Mouse (Mus musculus): ENCODE measurements around the gene Lrp5. TPM values are rescaled to one million over a fixed set of nuclear protein-coding genes. Genes with fewer than 3 reads are reported as not detected.

The Lrp5 gene
- polyA plus RNA-seq, 1 experiment: 40.2 TPM

DNA sequence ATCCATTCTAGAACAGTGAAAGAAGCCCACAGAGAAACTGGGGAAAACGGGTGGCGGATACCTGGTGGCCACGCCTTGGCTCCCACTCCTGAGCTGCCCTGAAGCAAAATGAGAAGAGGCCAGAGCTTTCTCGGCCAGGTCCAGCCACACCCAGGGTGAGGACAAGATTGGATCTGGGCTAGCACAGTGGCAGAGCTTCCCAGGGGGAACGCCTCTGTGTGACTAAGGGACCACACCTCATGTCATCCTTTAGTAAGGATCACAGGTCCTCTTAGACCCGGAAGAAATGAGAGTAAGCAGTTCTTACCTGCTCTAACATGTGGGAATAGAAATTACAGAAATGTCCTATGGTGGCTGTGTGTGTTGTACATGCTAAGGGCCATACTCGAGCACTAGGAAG lies 61.3 kb downstream of the Lrp5 start:
- no peak for TF ChIP-seq POLR2A (IDR thresholded peaks at IDR 0.05; ENCODE audit: insufficient read depth, low read length)
- TF ChIP-seq EP300 (IDR thresholded peaks at IDR 0.05; ENCODE audit: insufficient read depth, low read depth, low read length): no peak
- TF ChIP-seq CTCF (IDR thresholded peaks at IDR 0.05; ENCODE audit: low read depth, low read length): no peak
- no peaks in the 10 kb centered on the region for H3K4me1 ChIP-seq (ENCODE audit: control insufficient read depth, insufficient read depth, low read length)
- H3K36me3 ChIP-seq (ENCODE audit: control insufficient read depth, insufficient read depth, low read length, poor library complexity, severe bottlenecking): no peaks in the 10 kb centered on the region
- no peaks in the 10 kb centered on the region for H3K9me3 ChIP-seq (replicated peaks; ENCODE audit: control insufficient read depth, insufficient read depth, low read length, poor library complexity, severe bottlenecking)
- H3K27ac ChIP-seq (ENCODE audit: insufficient read depth, low read length): no peak overlapping the region
- H3K9ac ChIP-seq (ENCODE audit: low read depth, poor library complexity, severe bottlenecking): no peak overlapping the region
- no peak overlapping the region for H3K4me3 ChIP-seq (ENCODE audit: low read depth, low read length)
- H3K27me3 ChIP-seq (ENCODE audit: control insufficient read depth, insufficient read depth, low read length, poor library complexity, severe bottlenecking): no peaks in the 10 kb centered on the region

DNA sequence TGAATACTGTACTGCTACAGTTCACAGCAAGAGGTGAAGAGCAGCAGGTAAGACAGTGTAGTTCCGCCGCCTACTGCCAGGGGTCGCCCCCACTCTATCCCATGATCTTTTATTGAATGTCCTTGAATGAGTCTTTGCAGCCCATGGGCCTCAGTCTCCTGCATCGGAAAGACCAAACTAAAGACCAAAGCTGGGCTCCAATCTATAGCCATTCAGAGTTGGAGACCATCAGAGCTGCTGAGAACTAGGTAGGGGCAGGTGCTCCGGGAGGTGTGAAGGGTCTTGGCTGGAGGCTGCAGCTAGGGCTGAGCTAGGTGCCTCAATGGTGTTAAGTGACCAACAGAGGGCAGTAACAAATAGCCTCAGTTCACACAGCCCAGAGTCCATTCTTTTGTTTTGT lies 62.5 kb downstream of the Lrp5 start:
- no peak for TF ChIP-seq POLR2A (IDR thresholded peaks at IDR 0.05; ENCODE audit: insufficient read depth, low read length)
- TF ChIP-seq CTCF (IDR thresholded peaks at IDR 0.05; ENCODE audit: low read depth, low read length): peak; percentile 69
- H3K27ac ChIP-seq (ENCODE audit: insufficient read depth, low read length): no peak overlapping the region
- no peaks in the 10 kb centered on the region for H3K27me3 ChIP-seq (ENCODE audit: control insufficient read depth, insufficient read depth, low read length, poor library complexity, severe bottlenecking)
- H3K4me3 ChIP-seq (ENCODE audit: low read depth, low read length): no peak overlapping the region
- H3K9ac ChIP-seq (ENCODE audit: low read depth, poor library complexity, severe bottlenecking): no peak overlapping the region
- H3K9me3 ChIP-seq (replicated peaks; ENCODE audit: control insufficient read depth, insufficient read depth, low read length, poor library complexity, severe bottlenecking): no peaks in the 10 kb centered on the region
- no peaks in the 10 kb centered on the region for H3K4me1 ChIP-seq (ENCODE audit: control insufficient read depth, insufficient read depth, low read length)
- H3K36me3 ChIP-seq (ENCODE audit: control insufficient read depth, insufficient read depth, low read length, poor library complexity, severe bottlenecking): 0 out of 2 replicates have a peak, but pooled peaks cover 3% of the 10 kb centered on the region

DNA sequence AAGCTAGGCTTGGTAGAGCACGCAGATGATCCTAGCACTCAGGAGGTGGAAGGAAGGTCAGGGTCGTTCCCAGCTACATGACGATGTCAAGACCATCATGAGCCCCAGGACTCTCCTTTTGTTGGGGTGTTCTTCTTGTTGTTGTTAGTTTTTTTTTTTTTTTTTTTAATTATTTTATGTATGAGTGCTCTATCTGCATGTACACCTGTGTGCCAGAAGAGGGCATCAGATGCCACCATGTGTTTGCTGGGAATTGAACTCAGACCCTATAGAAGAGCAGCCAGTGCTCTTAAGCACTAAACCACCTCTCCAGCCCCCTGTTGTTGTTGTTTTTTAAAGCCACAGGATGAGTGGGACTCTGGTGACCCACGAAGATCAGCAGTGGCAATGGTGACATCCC lies 63.1 kb downstream of the Lrp5 start:
- 0 out of 2 replicates have a peak, but pooled peaks cover 3% of the 10 kb centered on the region for H3K36me3 ChIP-seq (ENCODE audit: control insufficient read depth, insufficient read depth, low read length, poor library complexity, severe bottlenecking)
- H3K4me3 ChIP-seq (ENCODE audit: low read depth, low read length): no peak overlapping the region
- no peak overlapping the region for H3K27ac ChIP-seq (ENCODE audit: insufficient read depth, low read length)
- H3K27me3 ChIP-seq (ENCODE audit: control insufficient read depth, insufficient read depth, low read length, poor library complexity, severe bottlenecking): no peaks in the 10 kb centered on the region
- H3K9me3 ChIP-seq (replicated peaks; ENCODE audit: control insufficient read depth, insufficient read depth, low read length, poor library complexity, severe bottlenecking): no peaks in the 10 kb centered on the region
- no peak overlapping the region for H3K9ac ChIP-seq (ENCODE audit: low read depth, poor library complexity, severe bottlenecking)
- no peaks in the 10 kb centered on the region for H3K4me1 ChIP-seq (ENCODE audit: control insufficient read depth, insufficient read depth, low read length)
- TF ChIP-seq CTCF (IDR thresholded peaks at IDR 0.05; ENCODE audit: low read depth, low read length): no peak
- TF ChIP-seq POLR2A (IDR thresholded peaks at IDR 0.05; ENCODE audit: insufficient read depth, low read length): no peak
- TF ChIP-seq EP300 (IDR thresholded peaks at IDR 0.05; ENCODE audit: insufficient read depth, low read depth, low read length): no peak

DNA sequence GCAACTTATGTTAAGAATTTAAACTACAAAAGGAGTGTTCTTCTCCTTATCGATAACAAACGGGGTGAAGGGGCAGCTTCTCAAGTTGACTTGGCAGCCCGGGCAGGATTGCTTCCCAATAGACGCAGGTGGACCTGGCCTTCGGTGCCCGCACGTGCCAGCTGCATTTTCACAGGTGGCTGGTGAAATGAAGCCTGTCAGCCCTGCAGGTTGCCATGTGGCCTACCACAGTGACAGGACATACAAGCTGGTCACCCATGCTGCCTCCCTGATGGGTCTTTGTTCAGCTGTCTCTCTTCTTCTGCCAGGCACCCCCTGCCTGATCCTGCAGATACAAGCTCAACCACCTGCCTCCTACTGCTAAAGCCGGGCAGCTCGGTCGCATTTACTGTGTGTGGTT lies 65.5 kb downstream of the Lrp5 start:
- H3K36me3 ChIP-seq (ENCODE audit: control insufficient read depth, insufficient read depth, low read length, poor library complexity, severe bottlenecking): 0 out of 2 replicates have a peak, but pooled peaks cover 3% of the 10 kb centered on the region

DNA sequence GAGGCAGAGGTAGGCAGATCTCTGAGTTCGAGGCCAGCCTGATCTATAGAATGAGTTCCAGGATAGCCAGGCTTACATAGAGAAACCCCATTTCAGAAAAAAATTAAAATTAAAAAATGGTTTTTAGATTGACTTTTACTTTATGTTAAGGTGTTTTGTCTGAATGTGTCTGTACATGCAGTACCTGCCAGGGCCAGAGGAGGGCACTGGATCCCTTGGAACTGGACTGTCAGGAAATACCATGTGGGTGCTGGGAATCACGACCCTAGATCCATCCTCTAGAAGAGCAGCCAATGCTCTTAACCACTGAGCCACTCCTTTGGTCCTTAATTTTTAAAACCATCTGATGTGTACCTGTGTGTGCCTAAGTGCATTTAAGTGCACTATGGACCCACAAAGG lies 67.0 kb downstream of the Lrp5 start:
- H3K27ac ChIP-seq (ENCODE audit: insufficient read depth, low read length): no peak overlapping the region
- H3K9me3 ChIP-seq (replicated peaks; ENCODE audit: control insufficient read depth, insufficient read depth, low read length, poor library complexity, severe bottlenecking): no peaks in the 10 kb centered on the region
- TF ChIP-seq EP300 (IDR thresholded peaks at IDR 0.05; ENCODE audit: insufficient read depth, low read depth, low read length) (no peak), CTCF (IDR thresholded peaks at IDR 0.05; ENCODE audit: low read depth, low read length) (peak; percentile 62)
- H3K4me3 ChIP-seq (ENCODE audit: low read depth, low read length): no peak overlapping the region
- no peak overlapping the region for H3K9ac ChIP-seq (ENCODE audit: low read depth, poor library complexity, severe bottlenecking)
- no peaks in the 10 kb centered on the region for H3K4me1 ChIP-seq (ENCODE audit: control insufficient read depth, insufficient read depth, low read length)
- no peaks in the 10 kb centered on the region for H3K27me3 ChIP-seq (ENCODE audit: control insufficient read depth, insufficient read depth, low read length, poor library complexity, severe bottlenecking)
- 0 out of 2 replicates have a peak, but pooled peaks cover 3% of the 10 kb centered on the region for H3K36me3 ChIP-seq (ENCODE audit: control insufficient read depth, insufficient read depth, low read length, poor library complexity, severe bottlenecking)

More for the DNA sequence above, 65.5 kb downstream of the Lrp5 start:
- Histone ChIP-seq H3K9me3 (replicated peaks; ENCODE audit: control insufficient read depth, insufficient read depth, low read length, poor library complexity, severe bottlenecking) (no peaks in the 10 kb centered on the region), H3K4me1 (ENCODE audit: control insufficient read depth, insufficient read depth, low read length) (no peaks in the 10 kb centered on the region), H3K9ac (ENCODE audit: low read depth, poor library complexity, severe bottlenecking) (no peak overlapping the region), H3K4me3 (ENCODE audit: low read depth, low read length) (no peak overlapping the region), H3K27me3 (ENCODE audit: control insufficient read depth, insufficient read depth, low read length, poor library complexity, severe bottlenecking) (no peaks in the 10 kb centered on the region), H3K27ac (ENCODE audit: insufficient read depth, low read length) (no peak overlapping the region)
- TF ChIP-seq POLR2A (IDR thresholded peaks at IDR 0.05; ENCODE audit: insufficient read depth, low read length) (no peak), CTCF (IDR thresholded peaks at IDR 0.05; ENCODE audit: low read depth, low read length) (no peak), EP300 (IDR thresholded peaks at IDR 0.05; ENCODE audit: insufficient read depth, low read depth, low read length) (no peak)

DNA sequence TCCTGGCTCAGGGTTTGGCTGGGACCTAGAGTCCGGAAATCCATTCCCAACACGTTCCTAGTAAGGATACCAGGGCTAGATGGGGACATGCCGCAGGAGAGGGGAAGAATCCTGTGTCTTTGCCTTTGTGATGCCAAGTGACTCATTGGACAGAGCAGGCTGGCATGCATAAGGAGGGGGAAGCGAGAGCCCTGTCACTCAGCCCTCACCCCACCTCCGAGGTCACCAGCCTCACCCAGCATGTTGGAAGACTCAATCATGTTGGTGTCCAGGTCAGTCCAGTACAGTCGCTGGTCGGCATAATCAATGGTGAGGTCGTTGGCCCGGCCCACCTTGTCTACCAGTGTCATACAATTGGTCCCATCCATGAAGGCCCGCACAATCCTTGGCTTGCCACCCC lies 72.4 kb downstream of the Lrp5 start:
- no peak overlapping the region for H3K4me3 ChIP-seq (ENCODE audit: low read depth, low read length)
- no peaks in the 10 kb centered on the region for H3K27me3 ChIP-seq (ENCODE audit: control insufficient read depth, insufficient read depth, low read length, poor library complexity, severe bottlenecking)
- no peak overlapping the region for H3K27ac ChIP-seq (ENCODE audit: insufficient read depth, low read length)
- no peak overlapping the region for H3K9ac ChIP-seq (ENCODE audit: low read depth, poor library complexity, severe bottlenecking)
- H3K36me3 ChIP-seq (ENCODE audit: control insufficient read depth, insufficient read depth, low read length, poor library complexity, severe bottlenecking): no peaks in the 10 kb centered on the region
- no peaks in the 10 kb centered on the region for H3K4me1 ChIP-seq (ENCODE audit: control insufficient read depth, insufficient read depth, low read length)
- H3K9me3 ChIP-seq (replicated peaks; ENCODE audit: control insufficient read depth, insufficient read depth, low read length, poor library complexity, severe bottlenecking): no peaks in the 10 kb centered on the region
- TF ChIP-seq POLR2A (IDR thresholded peaks at IDR 0.05; ENCODE audit: insufficient read depth, low read length): no peak
- no peak for TF ChIP-seq CTCF (IDR thresholded peaks at IDR 0.05; ENCODE audit: low read depth, low read length)
- TF ChIP-seq EP300 (IDR thresholded peaks at IDR 0.05; ENCODE audit: insufficient read depth, low read depth, low read length): no peak

All from ES-Bruce4 (cell line).